Mouse (Mus musculus): ENCODE data around the gene Bcl7a. TPM values are rescaled to one million over a fixed set of nuclear protein-coding genes. Genes with fewer than 3 reads are reported as not detected.

Bcl7a gene
- polyA plus RNA-seq, 1 experiment from 2014 or later: 7.7 TPM

- Histone ChIP-seq H3K9me3 (ENCODE audit: low read length) (no peaks in the 10 kb centered on the region), H3K9ac (replicated peaks; ENCODE audit: low read depth) (no peak overlapping the region), H3K36me3 (ENCODE audit: insufficient read depth, low read length) (peaks cover 16% of the 10 kb centered on the region; the same call in 1 of the 2 replicates), H3K27me3 (replicated peaks; ENCODE audit: insufficient read depth, low read length) (no peaks in the 10 kb centered on the region), H3K27ac (ENCODE audit: low read length) (no peak overlapping the region), H3K4me1 (ENCODE audit: insufficient read depth, low read depth, low read length) (no peaks in the 10 kb centered on the region), H3K4me2 (replicated peaks; ENCODE audit: low read depth, low read length) (no peak overlapping the region), H3K4me3 (ENCODE audit: low read depth, low read length) (no peak overlapping the region)
- ATAC-seq (no peak), DNase-seq (ENCODE audit: low spot score) (no peak)
- TF ChIP-seq CTCF (IDR thresholded peaks at IDR 0.05) (no peak), EP300 (IDR thresholded peaks at IDR 0.05) (no peak)
- WGBS: 90% methylated on average over 10 of the region's 10 CpGs
These were observed 31.6 kb downstream of the Bcl7a start for GRCm38 (mm10) chr5:123375262-123375661.

GRCm38 (mm10) chr5:123375793-123376452 lies 32.3 kb downstream of the Bcl7a start:
- H3K27ac ChIP-seq (ENCODE audit: low read length): no peak overlapping the region
- no peak overlapping the region for H3K4me2 ChIP-seq (replicated peaks; ENCODE audit: low read depth, low read length)

GRCm38 (mm10) chr5:123376569-123376968 lies 32.9 kb downstream of the Bcl7a start:
- DNase-seq (ENCODE audit: low spot score) (peak; percentile 69), ATAC-seq (0 out of 2 replicates have a peak, but pooled peaks have one; percentile 21)
- Histone ChIP-seq H3K9ac (replicated peaks; ENCODE audit: low read depth) (no peak overlapping the region), H3K9me3 (ENCODE audit: low read length) (no peaks in the 10 kb centered on the region), H3K4me3 (ENCODE audit: low read depth, low read length) (no peak overlapping the region), H3K4me2 (replicated peaks; ENCODE audit: low read depth, low read length) (no peak overlapping the region), H3K27ac (ENCODE audit: low read length) (0 out of 2 replicates have a peak overlapping the region, but pooled peaks have one; percentile 20), H3K36me3 (ENCODE audit: insufficient read depth, low read length) (peaks cover 10% of the 10 kb centered on the region; the same call in 1 of the 2 replicates), H3K4me1 (ENCODE audit: insufficient read depth, low read depth, low read length) (no peaks in the 10 kb centered on the region), H3K27me3 (replicated peaks; ENCODE audit: insufficient read depth, low read length) (no peaks in the 10 kb centered on the region)
- 13% methylated on average over 10 of the region's 10 CpGs for WGBS
- TF ChIP-seq CTCF (IDR thresholded peaks at IDR 0.05) (no peak), EP300 (IDR thresholded peaks at IDR 0.05) (0 out of 2 replicates have a peak, but pooled peaks have one; percentile 16)

More at GRCm38 (mm10) chr5:123375793-123376452, 32.3 kb downstream of the Bcl7a start:
- Histone ChIP-seq H3K9ac (replicated peaks; ENCODE audit: low read depth) (no peak overlapping the region), H3K4me3 (ENCODE audit: low read depth, low read length) (no peak overlapping the region), H3K4me1 (ENCODE audit: insufficient read depth, low read depth, low read length) (no peaks in the 10 kb centered on the region), H3K27me3 (replicated peaks; ENCODE audit: insufficient read depth, low read length) (no peaks in the 10 kb centered on the region), H3K36me3 (ENCODE audit: insufficient read depth, low read length) (peaks cover 16% of the 10 kb centered on the region; the same call in 1 of the 2 replicates), H3K9me3 (ENCODE audit: low read length) (no peaks in the 10 kb centered on the region)
- no peak for TF ChIP-seq CTCF (IDR thresholded peaks at IDR 0.05)
- TF ChIP-seq EP300 (IDR thresholded peaks at IDR 0.05): no peak
- DNase-seq (ENCODE audit: low spot score) (no peak), ATAC-seq (no peak)
- WGBS: 79% methylated on average over 6 of the region's 6 CpGs

- Histone ChIP-seq H3K9me3 (ENCODE audit: low read length) (no peaks in the 10 kb centered on the region), H3K36me3 (ENCODE audit: insufficient read depth, low read length) (peaks cover 9% of the 10 kb centered on the region; the same call in 1 of the 2 replicates), H3K27ac (ENCODE audit: low read length) (peak overlapping the region; percentile 20; the same call in 1 of the 2 replicates), H3K4me3 (ENCODE audit: low read depth, low read length) (no peak overlapping the region), H3K9ac (replicated peaks; ENCODE audit: low read depth) (no peak overlapping the region), H3K4me2 (replicated peaks; ENCODE audit: low read depth, low read length) (0 out of 2 replicates have a peak overlapping the region, but pooled peaks have one; percentile 11), H3K4me1 (ENCODE audit: insufficient read depth, low read depth, low read length) (no peaks in the 10 kb centered on the region), H3K27me3 (replicated peaks; ENCODE audit: insufficient read depth, low read length) (no peaks in the 10 kb centered on the region)
- DNase-seq (ENCODE audit: low spot score): peak; percentile 85
- TF ChIP-seq CTCF (IDR thresholded peaks at IDR 0.05) (peak; percentile 99), EP300 (IDR thresholded peaks at IDR 0.05) (no peak; the same call in 1 of the 2 replicates)
- ATAC-seq: peak; percentile 88
- WGBS: 52% methylated on average over 15 of the region's 15 CpGs
These were observed 33.7 kb downstream of the Bcl7a start for GRCm38 (mm10) chr5:123377120-123377955.

GRCm38 (mm10) chr5:123378712-123379111 lies 35.1 kb downstream of the Bcl7a start:
- 71% methylated on average over 9 of the region's 9 CpGs for WGBS
- H3K9ac ChIP-seq (replicated peaks; ENCODE audit: low read depth): no peak overlapping the region

GRCm38 (mm10) chr5:123379504-123379931 lies 35.9 kb downstream of the Bcl7a start:
- Histone ChIP-seq H3K4me1 (ENCODE audit: insufficient read depth, low read depth, low read length) (no peaks in the 10 kb centered on the region), H3K4me2 (replicated peaks; ENCODE audit: low read depth, low read length) (no peak overlapping the region), H3K9ac (replicated peaks; ENCODE audit: low read depth) (no peak overlapping the region), H3K9me3 (ENCODE audit: low read length) (no peaks in the 10 kb centered on the region), H3K27me3 (replicated peaks; ENCODE audit: insufficient read depth, low read length) (no peaks in the 10 kb centered on the region), H3K36me3 (ENCODE audit: insufficient read depth, low read length) (no peaks in the 10 kb centered on the region), H3K4me3 (ENCODE audit: low read depth, low read length) (no peak overlapping the region), H3K27ac (ENCODE audit: low read length) (no peak overlapping the region)
- DNase-seq (ENCODE audit: low spot score) (no peak), ATAC-seq (no peak)
- 50% methylated on average over 5 of the region's 5 CpGs for WGBS
- no peak for TF ChIP-seq CTCF (IDR thresholded peaks at IDR 0.05)
- TF ChIP-seq EP300 (IDR thresholded peaks at IDR 0.05): no peak

More at GRCm38 (mm10) chr5:123378712-123379111, 35.1 kb downstream of the Bcl7a start:
- DNase-seq (ENCODE audit: low spot score) (no peak), ATAC-seq (no peak)
- H3K27me3 ChIP-seq (replicated peaks; ENCODE audit: insufficient read depth, low read length): no peaks in the 10 kb centered on the region
- H3K4me1 ChIP-seq (ENCODE audit: insufficient read depth, low read depth, low read length): no peaks in the 10 kb centered on the region
- H3K27ac ChIP-seq (ENCODE audit: low read length): no peak overlapping the region
- no peaks in the 10 kb centered on the region for H3K36me3 ChIP-seq (ENCODE audit: insufficient read depth, low read length)
- H3K9me3 ChIP-seq (ENCODE audit: low read length): no peaks in the 10 kb centered on the region
- no peak for TF ChIP-seq EP300 (IDR thresholded peaks at IDR 0.05)
- TF ChIP-seq CTCF (IDR thresholded peaks at IDR 0.05): no peak
- H3K4me2 ChIP-seq (replicated peaks; ENCODE audit: low read depth, low read length): no peak overlapping the region
- H3K4me3 ChIP-seq (ENCODE audit: low read depth, low read length): no peak overlapping the region

Data from lung, postnatal 0 days (tissue).